Mouse (Mus musculus): ENCODE data around the gene Irf9. TPM values are rescaled to one million over a fixed set of nuclear protein-coding genes. Genes with fewer than 3 reads are reported as not detected.
A peak's percentile ranks its signal among the peaks of the same experiment; 100 is the strongest.

Gene Irf9
- polyA plus RNA-seq, 1 experiment from 2014 or later = 46.9 TPM

GRCm38 (mm10) chr14:55614565-55615178 is 11.3 kb downstream of the Irf9 start:
- Histone ChIP-seq H3K36me3 (ENCODE audit: control insufficient read depth, insufficient read depth) (peaks cover 6% of the 10 kb centered on the region), H3K9me3 (ENCODE audit: control insufficient read depth) (no peaks in the 10 kb centered on the region), H3K4me3 (ENCODE audit: low read depth, low read length) (no peak overlapping the region), H3K4me2 (replicated peaks; ENCODE audit: low read depth) (no peak overlapping the region), H3K27me3 (replicated peaks; ENCODE audit: control insufficient read depth, insufficient read depth, low read length) (no peaks in the 10 kb centered on the region), H3K27ac (ENCODE audit: low read depth, low read length) (no peak overlapping the region), H3K4me1 (replicated peaks; ENCODE audit: control insufficient read depth, insufficient read depth, low read length) (0 out of 2 replicates have a peak, but pooled peaks cover 4% of the 10 kb centered on the region), H3K9ac (ENCODE audit: low read depth, low read length) (no peak overlapping the region)
- WGBS = 64% methylated on average over 7 of the region's 7 CpGs
- ATAC-seq = peak; percentile 41; the same call in 1 of the 2 replicates
- no peak for TF ChIP-seq CTCF (IDR thresholded peaks at IDR 0.05; ENCODE audit: low read depth)

GRCm38 (mm10) chr14:55615876-55616275 is 12.5 kb downstream of the Irf9 start:
- H3K27me3 ChIP-seq (replicated peaks; ENCODE audit: control insufficient read depth, insufficient read depth, low read length) = no peaks in the 10 kb centered on the region
- no peak overlapping the region for H3K27ac ChIP-seq (ENCODE audit: low read depth, low read length)
- no peaks in the 10 kb centered on the region for H3K36me3 ChIP-seq (ENCODE audit: control insufficient read depth, insufficient read depth)
- TF ChIP-seq CTCF (IDR thresholded peaks at IDR 0.05; ENCODE audit: low read depth) = no peak
- no peak overlapping the region for H3K9ac ChIP-seq (ENCODE audit: low read depth, low read length)
- no peak for ATAC-seq
- H3K9me3 ChIP-seq (ENCODE audit: control insufficient read depth) = no peaks in the 10 kb centered on the region
- 0 out of 2 replicates have a peak, but pooled peaks cover 4% of the 10 kb centered on the region for H3K4me1 ChIP-seq (replicated peaks; ENCODE audit: control insufficient read depth, insufficient read depth, low read length)
- H3K4me2 ChIP-seq (replicated peaks; ENCODE audit: low read depth) = no peak overlapping the region
- H3K4me3 ChIP-seq (ENCODE audit: low read depth, low read length) = no peak overlapping the region
- 41% methylated on average over 2 of the region's 2 CpGs for WGBS

GRCm38 (mm10) chr14:55616844-55617243 is 13.5 kb downstream of the Irf9 start:
- Histone ChIP-seq H3K27me3 (replicated peaks; ENCODE audit: control insufficient read depth, insufficient read depth, low read length) (no peaks in the 10 kb centered on the region), H3K4me3 (ENCODE audit: low read depth, low read length) (no peak overlapping the region), H3K9me3 (ENCODE audit: control insufficient read depth) (no peaks in the 10 kb centered on the region), H3K4me2 (replicated peaks; ENCODE audit: low read depth) (no peak overlapping the region), H3K36me3 (ENCODE audit: control insufficient read depth, insufficient read depth) (no peaks in the 10 kb centered on the region), H3K9ac (ENCODE audit: low read depth, low read length) (no peak overlapping the region), H3K27ac (ENCODE audit: low read depth, low read length) (no peak overlapping the region), H3K4me1 (replicated peaks; ENCODE audit: control insufficient read depth, insufficient read depth, low read length) (0 out of 2 replicates have a peak, but pooled peaks cover 4% of the 10 kb centered on the region)
- no peak for ATAC-seq
- WGBS = 75% methylated on average over 2 of the region's 2 CpGs
- TF ChIP-seq CTCF (IDR thresholded peaks at IDR 0.05; ENCODE audit: low read depth) = no peak

- WGBS = 20% methylated on average over 21 of the region's 21 CpGs
Observed at GRCm38 (mm10) chr14:55617822-55618221, 14.5 kb downstream of the Irf9 start, which contains the start of gene Rec8. Gene Rec8, plus strand, starts transcription at chr14:55618037.

GRCm38 (mm10) chr14:55618486-55619195 is 15.3 kb downstream of the Irf9 start:
- no peak for TF ChIP-seq CTCF (IDR thresholded peaks at IDR 0.05; ENCODE audit: low read depth)
- Histone ChIP-seq H3K4me3 (ENCODE audit: low read depth, low read length) (peak overlapping the region; percentile 34), H3K4me2 (replicated peaks; ENCODE audit: low read depth) (peak overlapping the region; percentile 59), H3K9ac (ENCODE audit: low read depth, low read length) (peak overlapping the region; percentile 40), H3K36me3 (ENCODE audit: control insufficient read depth, insufficient read depth) (peaks cover 2% of the 10 kb centered on the region; the same call in 1 of the 2 replicates), H3K27ac (ENCODE audit: low read depth, low read length) (no peak overlapping the region), H3K27me3 (replicated peaks; ENCODE audit: control insufficient read depth, insufficient read depth, low read length) (no peaks in the 10 kb centered on the region), H3K4me1 (replicated peaks; ENCODE audit: control insufficient read depth, insufficient read depth, low read length) (0 out of 2 replicates have a peak, but pooled peaks cover 4% of the 10 kb centered on the region), H3K9me3 (ENCODE audit: control insufficient read depth) (no peaks in the 10 kb centered on the region)
- ATAC-seq = no peak
- WGBS = 26% methylated on average over 22 of the region's 22 CpGs

More at GRCm38 (mm10) chr14:55617822-55618221, 14.5 kb downstream of the Irf9 start, which contains the start of gene Rec8:
- peak; percentile 88 for ATAC-seq
- Histone ChIP-seq H3K9me3 (ENCODE audit: control insufficient read depth) (no peaks in the 10 kb centered on the region), H3K4me1 (replicated peaks; ENCODE audit: control insufficient read depth, insufficient read depth, low read length) (0 out of 2 replicates have a peak, but pooled peaks cover 4% of the 10 kb centered on the region), H3K36me3 (ENCODE audit: control insufficient read depth, insufficient read depth) (peaks cover 2% of the 10 kb centered on the region; the same call in 1 of the 2 replicates), H3K9ac (ENCODE audit: low read depth, low read length) (peak within 1 kb of the TSS; percentile 40), H3K4me3 (ENCODE audit: low read depth, low read length) (peak within 1 kb of the TSS; percentile 34), H3K27me3 (replicated peaks; ENCODE audit: control insufficient read depth, insufficient read depth, low read length) (no peaks in the 10 kb centered on the region), H3K4me2 (replicated peaks; ENCODE audit: low read depth) (peak within 1 kb of the TSS; percentile 59), H3K27ac (ENCODE audit: low read depth, low read length) (no peak within 1 kb of the TSS)
- peak; percentile 55 for TF ChIP-seq CTCF (IDR thresholded peaks at IDR 0.05; ENCODE audit: low read depth)

GRCm38 (mm10) chr14:55628077-55628827 is 24.9 kb downstream of the Irf9 start:
- Histone ChIP-seq H3K9me3 (ENCODE audit: control insufficient read depth) (no peaks in the 10 kb centered on the region), H3K36me3 (ENCODE audit: control insufficient read depth, insufficient read depth) (peaks cover 83% of the 10 kb centered on the region), H3K9ac (ENCODE audit: low read depth, low read length) (no peak overlapping the region), H3K27me3 (replicated peaks; ENCODE audit: control insufficient read depth, insufficient read depth, low read length) (no peaks in the 10 kb centered on the region), H3K4me3 (ENCODE audit: low read depth, low read length) (no peak overlapping the region), H3K4me1 (replicated peaks; ENCODE audit: control insufficient read depth, insufficient read depth, low read length) (no peaks in the 10 kb centered on the region), H3K27ac (ENCODE audit: low read depth, low read length) (0 out of 2 replicates have a peak overlapping the region, but pooled peaks have one; percentile 7), H3K4me2 (replicated peaks; ENCODE audit: low read depth) (no peak overlapping the region)
- TF ChIP-seq CTCF (IDR thresholded peaks at IDR 0.05; ENCODE audit: low read depth) = no peak
- ATAC-seq = no peak
- WGBS = 75% methylated on average over 27 of the region's 27 CpGs
